Mouse (Mus musculus): ENCODE data around the gene Slc22a18. TPM values are rescaled to one million over a fixed set of nuclear protein-coding genes. Genes with fewer than 3 reads are reported as not detected.

The Slc22a18 gene
- total and polyA plus RNA-seq, 2 experiments from 2014 or later, result 0.60 TPM; not detected in 1

DNA sequence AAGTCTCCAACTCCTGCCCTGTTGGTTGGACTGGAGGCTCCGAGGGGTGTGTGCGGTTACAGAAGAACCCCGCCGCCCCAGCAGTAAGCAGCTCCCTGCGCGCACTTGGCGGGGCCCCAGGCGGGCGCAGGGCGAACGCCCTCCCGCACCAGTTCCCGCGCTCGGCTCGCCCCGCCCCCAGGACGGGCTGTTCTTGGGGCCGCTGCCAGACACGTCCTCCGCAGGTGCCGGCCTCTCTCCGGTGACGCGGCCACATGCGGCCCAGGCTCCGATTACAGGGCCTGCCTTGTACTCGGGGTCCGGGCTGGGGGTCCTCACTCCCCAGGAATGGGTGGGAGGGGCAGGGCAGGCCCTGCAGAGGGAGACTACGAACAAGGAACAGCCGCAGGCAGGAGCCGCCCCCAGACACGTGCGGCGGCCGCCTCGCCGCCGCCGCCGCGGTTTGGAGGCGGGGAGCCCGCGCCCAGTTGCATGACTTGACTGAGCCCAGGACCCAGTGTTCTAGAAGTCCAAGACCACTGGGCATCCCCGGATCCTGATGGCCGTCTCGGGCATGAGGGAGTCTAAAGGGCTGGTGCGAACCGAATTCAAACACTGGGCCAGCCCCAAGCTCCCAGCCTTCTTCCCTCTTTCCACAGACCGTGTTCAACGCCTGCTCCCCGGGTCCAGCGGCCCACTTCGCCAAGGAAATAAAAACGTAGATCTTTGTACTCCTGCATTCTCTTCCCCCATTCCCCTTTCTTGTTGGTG lies 8.6 kb upstream of the Slc22a18 start:
- 0 out of 2 replicates have a peak overlapping the region, but pooled peaks have one; percentile 34 for H3K9ac ChIP-seq (replicated peaks; ENCODE audit: low read depth, low read length)
- no peak overlapping the region for H3K27ac ChIP-seq (ENCODE audit: low read depth)
- peak overlapping the region; percentile 78 for H3K4me2 ChIP-seq (ENCODE audit: low read depth, low read length)

DNA sequence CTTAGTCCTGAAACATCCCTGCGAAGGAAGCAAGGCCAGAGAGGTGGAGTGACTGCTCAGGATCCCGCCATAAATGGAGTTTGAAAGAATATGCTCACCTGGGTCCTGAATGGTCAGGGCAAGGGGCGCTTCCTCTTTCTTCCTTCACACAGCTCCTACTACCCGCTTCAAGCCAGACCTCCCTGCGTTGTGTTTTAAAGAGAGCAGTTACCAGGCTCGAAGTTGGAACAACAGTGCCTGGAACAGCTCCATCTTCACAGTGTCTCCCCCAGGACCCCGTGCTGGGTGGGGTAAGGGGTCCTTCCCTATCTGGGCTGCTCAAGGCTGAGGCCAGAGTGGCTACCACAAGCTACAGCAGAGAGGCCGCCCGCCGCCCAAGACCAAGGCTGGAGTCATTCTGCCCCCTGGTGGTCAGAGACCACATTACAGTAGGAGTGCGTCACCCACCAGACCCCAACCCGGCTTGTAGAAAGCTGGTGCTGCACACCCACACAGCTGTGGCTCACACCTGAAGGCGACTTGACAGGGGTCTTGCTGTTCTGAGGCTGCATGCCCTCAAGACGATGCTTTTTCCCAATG lies 7.3 kb upstream of the Slc22a18 start:
- Histone ChIP-seq H3K9me3 (replicated peaks; ENCODE audit: control insufficient read depth, low read length) (no peaks in the 10 kb centered on the region), H3K4me3 (ENCODE audit: low read depth, low read length) (no peak overlapping the region), H3K36me3 (replicated peaks; ENCODE audit: control insufficient read depth, insufficient read depth, low read length) (no peaks in the 10 kb centered on the region), H3K4me1 (ENCODE audit: control insufficient read depth, insufficient read depth) (peaks cover 10% of the 10 kb centered on the region; the same call in 1 of the 2 replicates), H3K27ac (ENCODE audit: low read depth) (no peak overlapping the region), H3K4me2 (ENCODE audit: low read depth, low read length) (no peak overlapping the region), H3K9ac (replicated peaks; ENCODE audit: low read depth, low read length) (no peak overlapping the region), H3K27me3 (ENCODE audit: control insufficient read depth, insufficient read depth, low read length) (no peaks in the 10 kb centered on the region)
- 36% methylated on average over 14 of the region's 14 CpGs for WGBS
- DNase-seq (ENCODE audit: low spot score), result peak; percentile 61
- peak; percentile 21; the same call in 1 of the 2 replicates for ATAC-seq (ENCODE audit: insufficient read depth, low read depth)
- TF ChIP-seq CTCF (IDR thresholded peaks at IDR 0.05; ENCODE audit: low read depth), result peak; percentile 94
- no peak for TF ChIP-seq EP300 (IDR thresholded peaks at IDR 0.05; ENCODE audit: low read depth)

More for the DNA sequence above, 8.6 kb upstream of the Slc22a18 start:
- ATAC-seq (ENCODE audit: insufficient read depth, low read depth) (no peak), DNase-seq (ENCODE audit: low spot score) (peak; percentile 33)
- Histone ChIP-seq H3K27me3 (ENCODE audit: control insufficient read depth, insufficient read depth, low read length) (no peaks in the 10 kb centered on the region), H3K9me3 (replicated peaks; ENCODE audit: control insufficient read depth, low read length) (no peaks in the 10 kb centered on the region), H3K4me1 (ENCODE audit: control insufficient read depth, insufficient read depth) (peaks cover 10% of the 10 kb centered on the region; the same call in 1 of the 2 replicates), H3K36me3 (replicated peaks; ENCODE audit: control insufficient read depth, insufficient read depth, low read length) (no peaks in the 10 kb centered on the region), H3K4me3 (ENCODE audit: low read depth, low read length) (peak overlapping the region; percentile 43)
- WGBS, result 16% methylated on average over 54 of the region's 56 CpGs
- TF ChIP-seq CTCF (IDR thresholded peaks at IDR 0.05; ENCODE audit: low read depth) (no peak), EP300 (IDR thresholded peaks at IDR 0.05; ENCODE audit: low read depth) (no peak)

DNA sequence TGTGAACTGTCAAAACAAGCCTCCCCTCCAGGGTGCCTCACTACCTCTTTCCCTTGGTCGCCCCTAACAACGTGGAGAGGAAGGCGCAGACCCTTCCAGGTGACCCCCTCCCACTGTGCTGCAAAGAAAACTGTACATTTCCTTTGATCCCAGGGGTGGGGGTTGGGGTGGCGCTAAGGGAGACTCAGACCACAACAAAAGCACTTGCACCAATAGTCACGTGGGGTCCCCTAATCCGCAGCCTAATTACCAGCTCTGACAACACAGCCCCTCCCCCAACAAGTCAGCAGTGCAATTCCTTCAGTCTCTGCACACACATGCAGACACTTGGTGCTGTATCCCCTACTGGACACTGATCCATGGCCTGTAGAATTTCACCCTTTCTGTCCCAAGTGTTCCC lies 5.8 kb upstream of the Slc22a18 start:
- no peak for DNase-seq (ENCODE audit: low spot score)
- TF ChIP-seq CTCF (IDR thresholded peaks at IDR 0.05; ENCODE audit: low read depth) (no peak), EP300 (IDR thresholded peaks at IDR 0.05; ENCODE audit: low read depth) (no peak)
- Histone ChIP-seq H3K27ac (ENCODE audit: low read depth) (no peak overlapping the region), H3K4me1 (ENCODE audit: control insufficient read depth, insufficient read depth) (peaks cover 10% of the 10 kb centered on the region; the same call in 1 of the 2 replicates), H3K4me2 (ENCODE audit: low read depth, low read length) (no peak overlapping the region), H3K9ac (replicated peaks; ENCODE audit: low read depth, low read length) (no peak overlapping the region), H3K27me3 (ENCODE audit: control insufficient read depth, insufficient read depth, low read length) (no peaks in the 10 kb centered on the region), H3K9me3 (replicated peaks; ENCODE audit: control insufficient read depth, low read length) (no peaks in the 10 kb centered on the region), H3K4me3 (ENCODE audit: low read depth, low read length) (no peak overlapping the region), H3K36me3 (replicated peaks; ENCODE audit: control insufficient read depth, insufficient read depth, low read length) (no peaks in the 10 kb centered on the region)
- WGBS, result 33% methylated on average over 6 of the region's 6 CpGs
- no peak for ATAC-seq (ENCODE audit: insufficient read depth, low read depth)

DNA sequence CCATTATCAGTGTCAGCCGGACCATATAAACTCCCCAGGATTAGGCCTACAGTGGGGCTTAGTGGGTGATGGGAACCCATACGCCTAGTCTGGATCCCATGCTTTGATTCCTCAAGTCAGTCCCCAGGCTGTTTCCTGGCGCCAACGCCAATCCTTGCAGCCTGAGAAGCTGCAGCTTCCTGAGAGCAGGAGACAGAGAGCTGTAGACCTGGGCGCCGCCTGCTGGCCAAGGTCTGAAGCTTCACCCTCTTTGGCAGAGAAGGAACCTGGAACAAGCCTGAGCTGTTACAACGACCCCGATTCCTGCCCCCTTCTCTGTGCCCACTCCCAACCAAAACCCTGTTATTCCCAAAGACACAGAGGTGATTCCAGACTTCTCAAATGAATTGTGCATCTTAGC lies 3.6 kb upstream of the Slc22a18 start:
- H3K4me2 ChIP-seq (ENCODE audit: low read depth, low read length), result no peak overlapping the region
- DNase-seq (ENCODE audit: low spot score) (peak; percentile 70), ATAC-seq (ENCODE audit: insufficient read depth, low read depth) (peak; percentile 47; the same call in 1 of the 2 replicates)
- no peaks in the 10 kb centered on the region for H3K4me1 ChIP-seq (ENCODE audit: control insufficient read depth, insufficient read depth)
- no peak overlapping the region for H3K9ac ChIP-seq (replicated peaks; ENCODE audit: low read depth, low read length)
- WGBS, result 10% methylated on average over 8 of the region's 8 CpGs
- no peak overlapping the region for H3K4me3 ChIP-seq (ENCODE audit: low read depth, low read length)
- H3K27me3 ChIP-seq (ENCODE audit: control insufficient read depth, insufficient read depth, low read length), result no peaks in the 10 kb centered on the region
- TF ChIP-seq EP300 (IDR thresholded peaks at IDR 0.05; ENCODE audit: low read depth), result no peak
- peak; percentile 87 for TF ChIP-seq CTCF (IDR thresholded peaks at IDR 0.05; ENCODE audit: low read depth)
- H3K27ac ChIP-seq (ENCODE audit: low read depth), result no peak overlapping the region
- H3K36me3 ChIP-seq (replicated peaks; ENCODE audit: control insufficient read depth, insufficient read depth, low read length), result no peaks in the 10 kb centered on the region
- H3K9me3 ChIP-seq (replicated peaks; ENCODE audit: control insufficient read depth, low read length), result no peaks in the 10 kb centered on the region

DNA sequence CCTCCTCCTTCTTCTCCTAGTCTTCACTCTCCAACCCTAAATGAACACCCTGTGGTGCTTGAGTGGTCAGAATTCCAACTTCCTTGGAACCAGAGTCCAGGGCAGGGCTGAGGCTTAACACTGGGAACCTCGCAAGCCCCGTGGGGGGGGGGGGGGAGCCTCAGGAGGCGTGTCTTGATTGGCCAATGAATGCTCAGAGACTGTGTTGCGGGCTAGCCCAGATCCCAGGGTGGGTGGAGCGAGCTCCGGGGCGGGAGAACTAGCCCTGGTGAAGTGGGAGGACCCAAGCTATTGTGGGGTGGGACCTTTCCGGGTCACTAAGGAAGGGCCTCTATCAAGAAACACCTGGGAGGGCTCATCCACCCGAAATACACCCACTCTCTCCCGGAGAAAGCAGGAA lies 1.3 kb downstream of the Slc22a18 start:
- no peaks in the 10 kb centered on the region for H3K4me1 ChIP-seq (ENCODE audit: control insufficient read depth, insufficient read depth)
- TF ChIP-seq CTCF (IDR thresholded peaks at IDR 0.05; ENCODE audit: low read depth) (no peak), EP300 (IDR thresholded peaks at IDR 0.05; ENCODE audit: low read depth) (no peak)
- no peak overlapping the region for H3K4me3 ChIP-seq (ENCODE audit: low read depth, low read length)

More for the DNA sequence above, 1.3 kb downstream of the Slc22a18 start:
- no peaks in the 10 kb centered on the region for H3K27me3 ChIP-seq (ENCODE audit: control insufficient read depth, insufficient read depth, low read length)
- H3K9me3 ChIP-seq (replicated peaks; ENCODE audit: control insufficient read depth, low read length), result no peaks in the 10 kb centered on the region
- H3K9ac ChIP-seq (replicated peaks; ENCODE audit: low read depth, low read length), result no peak overlapping the region
- no peak overlapping the region for H3K4me2 ChIP-seq (ENCODE audit: low read depth, low read length)
- H3K36me3 ChIP-seq (replicated peaks; ENCODE audit: control insufficient read depth, insufficient read depth, low read length), result no peaks in the 10 kb centered on the region
- H3K27ac ChIP-seq (ENCODE audit: low read depth), result no peak overlapping the region
- DNase-seq (ENCODE audit: low spot score) (no peak), ATAC-seq (ENCODE audit: insufficient read depth, low read depth) (no peak)
- 38% methylated on average over 10 of the region's 10 CpGs for WGBS
